Comparison of ENCODE assay signal across 9 mouse cellular contexts in the genomic region with DNA sequence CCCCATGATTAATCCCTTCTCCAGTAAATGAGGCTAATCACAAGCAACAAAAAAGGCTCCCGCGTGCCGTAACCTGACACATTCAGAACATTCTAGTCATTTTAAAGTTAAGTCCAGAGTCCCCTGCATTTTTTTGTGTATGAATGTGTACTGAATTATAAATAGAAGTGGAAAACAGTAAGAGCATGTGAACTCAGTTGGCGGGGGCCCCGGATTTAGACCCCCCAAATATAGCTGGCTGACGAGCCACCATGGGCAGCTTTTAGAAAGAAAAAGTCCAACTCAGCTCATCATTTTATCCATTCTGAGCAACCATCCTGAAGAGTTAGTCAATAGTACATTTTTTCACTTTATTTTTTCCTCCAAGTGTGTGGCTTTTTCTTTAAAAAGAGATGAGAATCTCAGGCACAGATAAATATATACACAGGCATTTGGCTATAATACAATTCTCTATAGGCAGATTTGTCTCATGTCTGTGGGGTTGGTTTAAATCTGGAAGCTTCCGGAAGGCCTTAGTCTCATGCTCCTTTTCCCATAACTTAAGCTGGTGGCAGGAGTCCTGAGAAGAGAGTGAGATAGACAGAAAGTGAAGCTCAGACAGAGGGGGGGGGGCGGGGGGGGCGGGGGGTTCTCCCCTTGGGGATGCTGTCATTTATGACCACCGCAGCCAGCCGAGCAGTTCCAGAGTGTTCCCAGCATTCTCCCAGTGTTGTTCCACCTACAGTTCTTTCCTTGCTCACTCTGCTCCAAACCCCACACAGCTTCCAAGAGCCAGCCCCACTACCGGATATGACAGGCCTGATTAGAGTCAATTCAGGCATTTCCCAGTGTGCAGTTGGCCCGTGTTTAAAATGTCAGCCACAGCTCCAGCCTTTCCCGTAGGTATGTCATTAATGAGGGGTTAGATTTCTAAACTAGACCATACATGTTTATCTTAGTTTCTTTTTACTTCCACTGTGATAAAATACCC. TPM values are rescaled to one million over a fixed set of nuclear protein-coding genes. Genes with fewer than 3 reads are reported as not detected.
DNase-seq lines count a peak whose midpoint lies in the region; ATAC-seq lines count a peak whose summit lies in the region.
"Had no signal": no experiment of that assay in that cellular context is flagged by ENCODE, and none has a peak within 500 bp of the region (broad histone marks: within the 10 kb centered on the region; RNA-seq: fewer than 3 reads in every experiment).

No protein-coding gene starts in this region.

- no peaks in the 10 kb centered on the region for H3K36me3 ChIP-seq in embryonic facial prominence, embryonic 15.5 days
- no peaks in the 10 kb centered on the region for H3K36me3 ChIP-seq in heart, embryonic 16.5 days (ENCODE audit: control insufficient read depth, insufficient read depth)
- no peaks in the 10 kb centered on the region for H3K36me3 ChIP-seq in forebrain, embryonic 11.5 days (ENCODE audit: control insufficient read depth, insufficient read depth, low read length)

- H3K27ac ChIP-seq in embryonic facial prominence, embryonic 15.5 days (replicated peaks) = peak overlapping the region; percentile 23; the same call in 1 of the 2 replicates
- H3K27ac ChIP-seq in heart, embryonic 16.5 days (ENCODE audit: low read length) = peak overlapping the region; percentile 78
- no peak overlapping the region for H3K27ac ChIP-seq in forebrain, embryonic 11.5 days (ENCODE audit: low read depth, low read length)
- H3K27ac ChIP-seq: macrophage had no signal

- H3K4me3 ChIP-seq in embryonic facial prominence, embryonic 15.5 days (replicated peaks) = no peak overlapping the region
- no peak overlapping the region for H3K4me3 ChIP-seq in heart, embryonic 16.5 days (ENCODE audit: low read length)
- H3K4me3 ChIP-seq in forebrain, embryonic 11.5 days (ENCODE audit: low read depth, low read length) = no peak overlapping the region

- intact Hi-C loops in left cerebral cortex, postnatal 14 days (cut with DNase I) = no loop called here

- H3K27me3 ChIP-seq in embryonic facial prominence, embryonic 15.5 days = no peaks in the 10 kb centered on the region
- no peaks in the 10 kb centered on the region for H3K27me3 ChIP-seq in heart, embryonic 16.5 days (ENCODE audit: control insufficient read depth, insufficient read depth, low read length)
- no peaks in the 10 kb centered on the region for H3K27me3 ChIP-seq in forebrain, embryonic 11.5 days (ENCODE audit: control insufficient read depth, insufficient read depth, low read length)

- no peaks in the 10 kb centered on the region for H3K9me3 ChIP-seq in embryonic facial prominence, embryonic 15.5 days (replicated peaks)
- H3K9me3 ChIP-seq in heart, embryonic 16.5 days (replicated peaks; ENCODE audit: control insufficient read depth, low read length) = no peaks in the 10 kb centered on the region
- no peaks in the 10 kb centered on the region; the same call in 1 of the 2 replicates for H3K9me3 ChIP-seq in forebrain, embryonic 11.5 days (ENCODE audit: control insufficient read depth, low read length)

- DNase-seq in left cerebral cortex, postnatal 14 days (ENCODE audit: low spot score in 2 of 2) = peak; percentile 44 to 45
- no peak for DNase-seq in left cerebral cortex, adult 8-10 months (ENCODE audit: low spot score in 2 of 2)
- DNase-seq in right cerebral cortex, postnatal 10 days (ENCODE audit: low spot score in 2 of 2) = peak; percentile 61 to 68
- DNase-seq in natural killer cell, adult 2 months (ENCODE audit: low spot score in 2 of 2) = no peak
- no peak for DNase-seq in forebrain, embryonic 11.5 days (ENCODE audit: low spot score)

- H3K4me2 ChIP-seq in embryonic facial prominence, embryonic 15.5 days (replicated peaks) = no peak overlapping the region
- H3K4me2 ChIP-seq in heart, embryonic 16.5 days (ENCODE audit: low read depth, low read length) = no peak overlapping the region
- H3K4me2 ChIP-seq in forebrain, embryonic 11.5 days (ENCODE audit: low read depth, low read length, severe bottlenecking) = no peak overlapping the region

- WGBS in embryonic facial prominence, embryonic 15.5 days = 36% methylated on average over 12 of the region's 14 CpGs
- 41% methylated on average over 14 of the region's 14 CpGs for WGBS in heart, embryonic 16.5 days
- 64% methylated on average over 14 of the region's 14 CpGs for WGBS in forebrain, embryonic 11.5 days

- ATAC-seq in embryonic facial prominence, embryonic 15.5 days (ENCODE audit: insufficient number of reproducible peaks, low FRiP score, low TSS enrichment, low read depth) = peak; percentile 64
- ATAC-seq in heart, embryonic 16.5 days (replicated peaks; ENCODE audit: extremely low read depth, insufficient read depth, low FRiP score) = peak; percentile 70; the same call in 1 of the 2 replicates
- no peak for ATAC-seq in megakaryocyte-erythroid progenitor cell, adult 5-6 weeks (replicated peaks; ENCODE audit: low FRiP score, low TSS enrichment, poor library complexity, severe bottlenecking)
- no peak for ATAC-seq in forebrain, embryonic 11.5 days (replicated peaks; ENCODE audit: low FRiP score)

- H3K9ac ChIP-seq in embryonic facial prominence, embryonic 15.5 days = no peak overlapping the region
- H3K9ac ChIP-seq in heart, embryonic 16.5 days (ENCODE audit: low read length) = no peak overlapping the region
- no peak overlapping the region for H3K9ac ChIP-seq in forebrain, embryonic 11.5 days (ENCODE audit: low read length)

- peaks cover 11% of the 10 kb centered on the region for H3K4me1 ChIP-seq in embryonic facial prominence, embryonic 15.5 days
- H3K4me1 ChIP-seq in heart, embryonic 16.5 days (ENCODE audit: control insufficient read depth, insufficient read depth, low read length) = peaks cover 25% of the 10 kb centered on the region
- H3K4me1 ChIP-seq in forebrain, embryonic 11.5 days (replicated peaks; ENCODE audit: control insufficient read depth, insufficient read depth, low read length) = no peaks in the 10 kb centered on the region

RNA-seq across cellular contexts. Expression of a gene that starts 34.1 kb away (rescaled TPM):
- 10 to 100 TPM; 23.8 to 26.5 TPM for total RNA-seq in left cerebral cortex, postnatal 14 days (2021)
- total RNA-seq in left cerebral cortex, adult 8-10 months (2022) = 10 to 100 TPM; 32.1 to 36.6 (median 34.6) TPM
- polyA plus RNA-seq in embryonic facial prominence, embryonic 15.5 days (2015; fragmentation: Nextera tagmentation; extraction: Ambion mirVana) = 39.3 and 40.9 TPM in 2 replicates
- polyA plus RNA-seq in heart, embryonic 16.5 days (2015; fragmentation: Nextera tagmentation; extraction: Ambion mirVana) = 43.5 and 45.5 TPM in 2 replicates
- 68.4 and 73.2 TPM in 2 replicates for total RNA-seq in megakaryocyte-erythroid progenitor cell, adult 5-6 weeks (2014; fragmentation: Nextera tagmentation)
- total RNA-seq in megakaryocyte-erythroid progenitor cell, adult 5-6 weeks (2017) = 71.5 and 73.6 TPM in 2 replicates
- 77.4 and 89.1 TPM in 2 replicates for polyA plus RNA-seq in forebrain, embryonic 11.5 days (2014; fragmentation: Nextera tagmentation; extraction: Ambion mirVana)

RNA-seq across cellular contexts. Expression of a gene that starts 44.2 kb away (rescaled TPM):
- total RNA-seq in left cerebral cortex, postnatal 14 days (2021) = under 1 TPM; 0.57 to 0.75 TPM
- 1 to 10 TPM in 2 of 4 experiments, under 1 TPM in 2; 0.63 to 1.5 (median 1.2) TPM for total RNA-seq in left cerebral cortex, adult 8-10 months (2022)
- polyA plus RNA-seq in embryonic facial prominence, embryonic 15.5 days (2015; fragmentation: Nextera tagmentation; extraction: Ambion mirVana) = 1.5 and 1.7 TPM in 2 replicates
- 0.38 and 0.82 TPM in 2 replicates for polyA plus RNA-seq in heart, embryonic 16.5 days (2015; fragmentation: Nextera tagmentation; extraction: Ambion mirVana)
- total RNA-seq in megakaryocyte-erythroid progenitor cell, adult 5-6 weeks (2014; fragmentation: Nextera tagmentation) = 7.2 TPM in 1 of 2 replicates, not detected in the other
- total RNA-seq in megakaryocyte-erythroid progenitor cell, adult 5-6 weeks (2017) = not detected in 2 replicates
- polyA plus RNA-seq in forebrain, embryonic 11.5 days (2014; fragmentation: Nextera tagmentation; extraction: Ambion mirVana) = 7.1 and 7.7 TPM in 2 replicates

RNA-seq across cellular contexts. Expression of a gene that starts 49.8 kb away (rescaled TPM):
- total RNA-seq in left cerebral cortex, postnatal 14 days (2021) = 10 to 100 TPM; 91.6 to 95.2 TPM
- 100 to 1,000 TPM; 122 to 132 (median 129) TPM for total RNA-seq in left cerebral cortex, adult 8-10 months (2022)
- polyA plus RNA-seq in embryonic facial prominence, embryonic 15.5 days (2015; fragmentation: Nextera tagmentation; extraction: Ambion mirVana) = 17.7 and 17.9 TPM in 2 replicates
- polyA plus RNA-seq in heart, embryonic 16.5 days (2015; fragmentation: Nextera tagmentation; extraction: Ambion mirVana) = 16.8 and 20.4 TPM in 2 replicates
- total RNA-seq in megakaryocyte-erythroid progenitor cell, adult 5-6 weeks (2014; fragmentation: Nextera tagmentation) = 34.9 and 39.7 TPM in 2 replicates
- 57.2 and 74.8 TPM in 2 replicates for total RNA-seq in megakaryocyte-erythroid progenitor cell, adult 5-6 weeks (2017)
- polyA plus RNA-seq in forebrain, embryonic 11.5 days (2014; fragmentation: Nextera tagmentation; extraction: Ambion mirVana) = 15.8 and 17.9 TPM in 2 replicates

Comparison
In these comparisons a context has a peak if more than half of its experiments do, and no peak if none do; other contexts are left out.
1. DNase-seq: peak in left cerebral cortex, postnatal 14 days (2 of 2) and right cerebral cortex, postnatal 10 days (2 of 2); none in left cerebral cortex, adult 8-10 months (0 of 2), natural killer cell, adult 2 months (0 of 2) and forebrain, embryonic 11.5 days (single experiment).
2. ATAC-seq: peak in embryonic facial prominence, embryonic 15.5 days (single experiment) and heart, embryonic 16.5 days (single experiment); none in megakaryocyte-erythroid progenitor cell, adult 5-6 weeks (single experiment) and forebrain, embryonic 11.5 days (single experiment).